Mouse (Mus musculus) lung, adult 2 months (tissue): Measurements from ENCODE around the gene Eloa.

Experiments
- CTCF ChIP-seq: fragments of 200-500 bp; IDR thresholded peaks from 2 replicates; pipeline ENCODE4 v1.5.1; 2011; ENCODE audit warnings: mild to moderate bottlenecking, low read length, control low read depth; ENCODE audit not compliant: insufficient read depth
- POLR2A ChIP-seq: fragments of 200-500 bp; IDR thresholded peaks from 2 replicates; pipeline ENCODE4 v1.6.1; 2011; ENCODE audit warnings: low read depth, mild to moderate bottlenecking, control low read depth, low read length, borderline replicate concordance; ENCODE audit errors: extremely low read depth

GRCm38 (mm10) chr4:135969070-135969750, 52.4 kb downstream of the Eloa start:
- TF ChIP-seq CTCF (no peak), POLR2A (no peak)
